Comparison of ENCODE assay signal across 10 mouse cellular contexts in genomic region chr17:28512696-28513095, GRCm38 (mm10). TPM values are rescaled to one million over a fixed set of nuclear protein-coding genes. Genes with fewer than 3 reads are reported as not detected.
DNase-seq lines count a peak whose midpoint lies in the region; TF ChIP-seq lines count a peak whose summit lies in the region.
"Had no signal": no experiment of that assay in that cellular context is flagged by ENCODE, and none has a peak within 500 bp of the region (broad histone marks: within the 10 kb centered on the region; RNA-seq: fewer than 3 reads in every experiment).

No protein-coding gene starts in this region.

- peak; percentile 42 for TF ChIP-seq CTCF in liver, adult 2 months (IDR thresholded peaks at IDR 0.05; ENCODE audit: low read depth, low read length)

- H3K27ac ChIP-seq in liver, adult 2 months (replicated peaks; ENCODE audit: insufficient read depth, low read depth, low read length), result peak overlapping the region; percentile 83

- TF ChIP-seq POLR2A in liver, adult 2 months (IDR thresholded peaks at IDR 0.05; ENCODE audit: extremely low read depth, insufficient read depth, low read length), result 0 out of 2 replicates have a peak, but pooled peaks have one; percentile 29

- DNase-seq in liver, adult 2 months (ENCODE audit: extremely low read depth, low read depth, low spot score), result peak; percentile 98
- DNase-seq in liver, result no peak
- peak; percentile 88 for DNase-seq in fat pad, adult 2 months (ENCODE audit: extremely low read depth, low read depth, low spot score)
- peak; percentile 96 for DNase-seq in kidney, adult 9 months
- DNase-seq in lung, postnatal 36 days, result peak; percentile 77
- DNase-seq in spleen, postnatal 36 days (ENCODE audit: low spot score in 2 of 2), result no peak
- DNase-seq in Muller cell, postnatal 12 days (ENCODE audit: inconsistent ontology term), result no peak
- no peak for DNase-seq in left cerebral cortex, adult 11 months (ENCODE audit: low spot score)

- WGBS in liver, adult 2 months, result 5% methylated on average over 6 of the region's 6 CpGs

- 0 out of 2 replicates have a peak overlapping the region, but pooled peaks have one; percentile 18 for H3K9ac ChIP-seq in liver, adult 2 months (ENCODE audit: low read depth, low read length)

- no peaks in the 10 kb centered on the region for H3K79me2 ChIP-seq in liver, adult 2 months (ENCODE audit: control insufficient read depth, insufficient read depth, low read length)

- H3K36me3 ChIP-seq in liver, adult 2 months (ENCODE audit: control insufficient read depth, insufficient read depth, low read length), result no peaks in the 10 kb centered on the region

- no peak overlapping the region for H3K4me3 ChIP-seq in liver, adult 2 months (ENCODE audit: insufficient read depth, low read depth, low read length)
- H3K4me3 ChIP-seq: erythroblast, embryonic 14.5 days had no signal

- peaks cover 17% of the 10 kb centered on the region for H3K4me1 ChIP-seq in liver, adult 2 months (ENCODE audit: control insufficient read depth, insufficient read depth, low read length)

- no peaks in the 10 kb centered on the region for H3K27me3 ChIP-seq in liver, adult 2 months (ENCODE audit: control insufficient read depth, insufficient read depth, low read length)

RNA-seq across cellular contexts. Expression of gene Fkbp5, which starts 4.6 kb away (rescaled TPM):
- total RNA-seq in liver, adult 2 months (2014; rRNA removed), result 25.6 and 30.3 TPM in 2 replicates
- 17.7 and 29.8 TPM in 2 replicates for polyA plus RNA-seq in liver, adult 2 months (2012; rRNA removed)

RNA-seq across cellular contexts. Expression of gene Armc12, which starts 17.9 kb away (rescaled TPM):
- not detected in 2 replicates for total RNA-seq in liver, adult 2 months (2014; rRNA removed)
- polyA plus RNA-seq in liver, adult 2 months (2012; rRNA removed), result not detected in 2 replicates
- polyA plus RNA-seq: erythroblast, embryonic 14.5 days; neural tube, embryonic 11.5 days had no signal

RNA-seq across cellular contexts. Expression of gene Clpsl2, which starts 36.5 kb away (rescaled TPM):
- total RNA-seq in liver, adult 2 months (2014; rRNA removed), result not detected in 2 replicates
- not detected in 2 replicates for polyA plus RNA-seq in liver, adult 2 months (2012; rRNA removed)
- polyA plus RNA-seq: erythroblast, embryonic 14.5 days; neural tube, embryonic 11.5 days had no signal

RNA-seq across cellular contexts. Expression of gene Clps, which starts 47.9 kb away (rescaled TPM):
- 9.5 and 70.1 TPM in 2 replicates for total RNA-seq in liver, adult 2 months (2014; rRNA removed)
- 1.4 and 2.1 TPM in 2 replicates for polyA plus RNA-seq in liver, adult 2 months (2012; rRNA removed)
- polyA plus RNA-seq: erythroblast, embryonic 14.5 days; neural tube, embryonic 11.5 days had no signal

Comparison
In these comparisons a context has a peak if more than half of its experiments do, and no peak if none do; other contexts are left out.
1. DNase-seq: peak in liver, adult 2 months (single experiment), fat pad, adult 2 months (single experiment), kidney, adult 9 months (single experiment) and lung, postnatal 36 days (single experiment); none in liver (single experiment), spleen, postnatal 36 days (0 of 2), Muller cell, postnatal 12 days (single experiment) and left cerebral cortex, adult 11 months (single experiment).